Comparison of ENCODE assay signal across 9 mouse cellular contexts in genomic region chr11:75735462-75736252, GRCm38 (mm10). TPM values are rescaled to one million over a fixed set of nuclear protein-coding genes. Genes with fewer than 3 reads are reported as not detected.
A peak's percentile ranks its signal among the peaks of the same experiment; 100 is the strongest.
DNase-seq lines count a peak whose midpoint lies in the region; ATAC-seq and TF ChIP-seq lines count a peak whose summit lies in the region.
"Had no signal": no experiment of that assay in that cellular context is flagged by ENCODE, and none has a peak within 500 bp of the region (broad histone marks: within the 10 kb centered on the region; RNA-seq: fewer than 3 reads in every experiment).

No protein-coding gene starts in this region.

- peak overlapping the region; percentile 54; the same call in 1 of the 2 replicates for H3K9ac ChIP-seq in forebrain, embryonic 12.5 days
- H3K9ac ChIP-seq in limb, embryonic 11.5 days (ENCODE audit: low read length) = no peak overlapping the region
- H3K9ac ChIP-seq in neural tube, embryonic 13.5 days = peak overlapping the region; percentile 97

- no peak for ATAC-seq in forebrain, embryonic 12.5 days (ENCODE audit: low FRiP score)
- ATAC-seq in limb, embryonic 11.5 days (ENCODE audit: insufficient number of reproducible peaks, low FRiP score, low TSS enrichment, low read depth) = no peak
- no peak for ATAC-seq in neural tube, embryonic 13.5 days (ENCODE audit: low read depth)
- no peak for ATAC-seq in erythroblast, adult 5-6 weeks (replicated peaks; ENCODE audit: low FRiP score, poor library complexity, severe bottlenecking)
- ATAC-seq: Patski had no signal

- TF ChIP-seq CTCF in layer of hippocampus, adult 2 months (conservative IDR thresholded peaks at IDR 0.05) = no peak

- peaks cover 44% of the 10 kb centered on the region for H3K4me1 ChIP-seq in forebrain, embryonic 12.5 days
- 0 out of 2 replicates have a peak, but pooled peaks cover 9% of the 10 kb centered on the region for H3K4me1 ChIP-seq in limb, embryonic 11.5 days (ENCODE audit: control insufficient read depth, insufficient read depth, low read length)
- peaks cover 62% of the 10 kb centered on the region for H3K4me1 ChIP-seq in neural tube, embryonic 13.5 days (replicated peaks)

- 84% methylated on average over 5 of the region's 5 CpGs for WGBS in forebrain, embryonic 12.5 days
- WGBS in limb, embryonic 11.5 days = 76% methylated on average over 5 of the region's 5 CpGs
- WGBS in neural tube, embryonic 13.5 days = 70% methylated on average over 5 of the region's 5 CpGs

- H3K36me3 ChIP-seq in forebrain, embryonic 12.5 days (replicated peaks) = peaks cover 26% of the 10 kb centered on the region
- H3K36me3 ChIP-seq in limb, embryonic 11.5 days (ENCODE audit: control insufficient read depth, insufficient read depth, low read length) = peaks cover 5% of the 10 kb centered on the region; the same call in 1 of the 2 replicates
- peaks cover 11% of the 10 kb centered on the region; the same call in 1 of the 2 replicates for H3K36me3 ChIP-seq in neural tube, embryonic 13.5 days

- H3K27ac ChIP-seq in layer of hippocampus, adult 2 months = no peak overlapping the region
- no peak overlapping the region for H3K27ac ChIP-seq in forebrain, embryonic 12.5 days
- H3K27ac ChIP-seq in limb, embryonic 11.5 days (replicated peaks; ENCODE audit: low read depth, low read length) = no peak overlapping the region
- no peak overlapping the region for H3K27ac ChIP-seq in neural tube, embryonic 13.5 days (replicated peaks)

- peak overlapping the region; percentile 74 for H3K4me2 ChIP-seq in forebrain, embryonic 12.5 days
- peak overlapping the region; percentile 83; the same call in 1 of the 2 replicates for H3K4me2 ChIP-seq in limb, embryonic 11.5 days (ENCODE audit: low read depth, severe bottlenecking)
- H3K4me2 ChIP-seq in neural tube, embryonic 13.5 days = peak overlapping the region; percentile 83

- no peaks in the 10 kb centered on the region for H3K27me3 ChIP-seq in forebrain, embryonic 12.5 days
- no peaks in the 10 kb centered on the region for H3K27me3 ChIP-seq in limb, embryonic 11.5 days (ENCODE audit: control insufficient read depth, insufficient read depth, low read length)
- H3K27me3 ChIP-seq in neural tube, embryonic 13.5 days = no peaks in the 10 kb centered on the region
- H3K27me3 ChIP-seq: Patski had no signal

- no peaks in the 10 kb centered on the region for H3K9me3 ChIP-seq in forebrain, embryonic 12.5 days
- no peaks in the 10 kb centered on the region for H3K9me3 ChIP-seq in limb, embryonic 11.5 days (ENCODE audit: control insufficient read depth, low read length)
- no peaks in the 10 kb centered on the region for H3K9me3 ChIP-seq in neural tube, embryonic 13.5 days

- DNase-seq in layer of hippocampus, adult 2 months (ENCODE audit: low spot score in 2 of 2) = no peak
- no peak for DNase-seq in layer of hippocampus, adult 9-10 months (ENCODE audit: low spot score)
- DNase-seq in limb, embryonic 11.5 days (ENCODE audit: low spot score) = no peak
- DNase-seq in spleen, postnatal 4 days (ENCODE audit: low spot score in 2 of 2) = no peak
- DNase-seq in cerebellum, adult 11 months = no peak

- peak overlapping the region; percentile 0; the same call in 1 of the 2 replicates for H3K4me3 ChIP-seq in layer of hippocampus, adult 2 months
- H3K4me3 ChIP-seq in forebrain, embryonic 12.5 days (replicated peaks) = peak overlapping the region; percentile 96
- no peak overlapping the region for H3K4me3 ChIP-seq in limb, embryonic 11.5 days (ENCODE audit: low read depth, low read length)
- peak overlapping the region; percentile 75 for H3K4me3 ChIP-seq in neural tube, embryonic 13.5 days

RNA-seq across cellular contexts. Expression of gene Ywhae, which starts 3.0 kb away (rescaled TPM):
- 1,000 to 10,000 TPM; 1,140 to 1,236 TPM for total RNA-seq in layer of hippocampus, adult 2 months (2021)
- 1,436 and 1,495 TPM in 2 replicates for polyA plus RNA-seq in forebrain, embryonic 12.5 days (2016; fragmentation: Nextera tagmentation; extraction: Ambion mirVana)
- polyA plus RNA-seq in limb, embryonic 11.5 days (2014; fragmentation: Nextera tagmentation; extraction: Ambion mirVana) = 1,333 and 1,356 TPM in 2 replicates
- 1,498 and 1,540 TPM in 2 replicates for polyA plus RNA-seq in neural tube, embryonic 13.5 days (2015; fragmentation: Nextera tagmentation; extraction: Ambion mirVana)
- total RNA-seq in erythroblast, adult 5-6 weeks (2015; ENCODE audit: low replicate concordance) = 119 and 129 TPM in 2 replicates
- 56.7 and 60.2 TPM in 2 replicates for total RNA-seq in erythroblast, adult 5-6 weeks (2017; ENCODE audit: low replicate concordance)

RNA-seq across cellular contexts. Expression of gene Crk, which starts 56.6 kb away (rescaled TPM):
- 100 to 1,000 TPM; 123 to 136 TPM for total RNA-seq in layer of hippocampus, adult 2 months (2021)
- polyA plus RNA-seq in forebrain, embryonic 12.5 days (2016; fragmentation: Nextera tagmentation; extraction: Ambion mirVana) = 139 and 146 TPM in 2 replicates
- polyA plus RNA-seq in limb, embryonic 11.5 days (2014; fragmentation: Nextera tagmentation; extraction: Ambion mirVana) = 107 and 110 TPM in 2 replicates
- polyA plus RNA-seq in neural tube, embryonic 13.5 days (2015; fragmentation: Nextera tagmentation; extraction: Ambion mirVana) = 120 and 133 TPM in 2 replicates
- total RNA-seq in erythroblast, adult 5-6 weeks (2015; ENCODE audit: low replicate concordance) = 10.2 and 16.1 TPM in 2 replicates
- 11.8 and 26.3 TPM in 2 replicates for total RNA-seq in erythroblast, adult 5-6 weeks (2017; ENCODE audit: low replicate concordance)
